Mouse (Mus musculus): ENCODE results near the gene Epn3. TPM values are rescaled to one million over a fixed set of nuclear protein-coding genes. Genes with fewer than 3 reads are reported as not detected.

Epn3 gene
- polyA plus RNA-seq (2017; shearing (Covaris generic)) = not detected

GRCm38 (mm10) chr11:94499661-94500152 lies at the start of gene Epn3:
Gene Epn3 (minus strand): TSS chr11:94499974.

GRCm38 (mm10) chr11:94548888-94549690 lies 49.3 kb upstream of the Epn3 start, which contains the start of gene Rsad1:
Gene Rsad1 (minus strand): TSS chr11:94549255.

GRCm38 (mm10) chr11:94521219-94521843 lies 21.6 kb upstream of the Epn3 start, which contains the start of gene Mycbpap:
Gene Mycbpap (minus strand): TSS chr11:94521742.

GRCm38 (mm10) chr11:94486001-94486400 lies 13.8 kb downstream of the Epn3 start, which contains the start of gene Spata20:
Gene Spata20 (minus strand): TSS chr11:94486179.

GRCm38 (mm10) chr11:94473707-94474543 lies 25.8 kb downstream of the Epn3 start, which contains the start of gene Cacna1g:
Gene Cacna1g (minus strand): TSS chr11:94474198.

Other genes with a start within 250 kb of the Epn3 start
- gene Gm21885, start 218.1 kb downstream of the Epn3 start, polyA plus RNA-seq (2017; shearing (Covaris generic)) = not detected
- 72.0 TPM for gene Luc7l3, start 178.0 kb downstream of the Epn3 start, polyA plus RNA-seq (2017; shearing (Covaris generic))
- gene Ankrd40, start 172.0 kb downstream of the Epn3 start, polyA plus RNA-seq (2017; shearing (Covaris generic)) = 44.6 TPM
- 2.1 TPM for gene Abcc3, start 107.0 kb downstream of the Epn3 start, polyA plus RNA-seq (2017; shearing (Covaris generic))
- 0.07 TPM for gene Cacna1g, start 25.8 kb downstream of the Epn3 start, polyA plus RNA-seq (2017; shearing (Covaris generic))
- not detected for gene Spata20, start 13.8 kb downstream of the Epn3 start, polyA plus RNA-seq (2017; shearing (Covaris generic))
- not detected for gene Mycbpap, start 21.8 kb upstream of the Epn3 start, polyA plus RNA-seq (2017; shearing (Covaris generic))
- gene Rsad1, start 49.3 kb upstream of the Epn3 start, polyA plus RNA-seq (2017; shearing (Covaris generic)) = 1.4 TPM
- gene Chad, start 65.1 kb upstream of the Epn3 start, polyA plus RNA-seq (2017; shearing (Covaris generic)) = 0.30 TPM
- 8.7 TPM for gene Acsf2, start 101.9 kb upstream of the Epn3 start, polyA plus RNA-seq (2017; shearing (Covaris generic))
- 89.6 TPM for gene Lrrc59, start 129.8 kb upstream of the Epn3 start, polyA plus RNA-seq (2017; shearing (Covaris generic))
- 34.1 TPM for gene Mrpl27, start 153.8 kb upstream of the Epn3 start, polyA plus RNA-seq (2017; shearing (Covaris generic))
- 0.82 TPM for gene Eme1, start 154.0 kb upstream of the Epn3 start, polyA plus RNA-seq (2017; shearing (Covaris generic))
- gene Xylt2, start 177.5 kb upstream of the Epn3 start, polyA plus RNA-seq (2017; shearing (Covaris generic)) = 50.4 TPM
- gene Gm11541, start 204.5 kb upstream of the Epn3 start, polyA plus RNA-seq (2017; shearing (Covaris generic)) = not detected
- not detected for gene Cdc34b, start 241.8 kb upstream of the Epn3 start, polyA plus RNA-seq (2017; shearing (Covaris generic))

All from effector memory CD4-positive, alpha-beta T cell, adult 7 months (primary cell).